Mouse (Mus musculus) cerebellum, adult 2 months (tissue): ENCODE measurements at regions not wholly inside any gene's neighbourhood (a gene's known extent, or its start where the extent isn't known, plus 50 kb on each side); places are given as distances from the start of the nearest gene placed in this dataset.

ENCODE experiments used
- DNase-seq, 2 experiments: peaks; one replicate each; pipeline ENCODE4 v3.0.0; 2021
- H3K27ac ChIP-seq: fragments of 200-500 bp; 2 replicates; pipeline ENCODE4 v1.5.1; 2012; ENCODE audit warnings: low read length, control low read depth, inconsistent platforms; ENCODE audit not compliant: insufficient read depth
- H3K27me3 ChIP-seq: fragments of 200-500 bp; 2 replicates; pipeline ENCODE4 v1.6.1; 2012; ENCODE audit warnings: inconsistent platforms, mild to moderate bottlenecking, low read length, moderate library complexity; ENCODE audit not compliant: control insufficient read depth, insufficient read depth
- H3K4me1 ChIP-seq: fragments of 200-500 bp; 2 replicates; pipeline ENCODE4 v1.6.1; 2011; ENCODE audit warnings: low read length; ENCODE audit not compliant: control insufficient read depth, insufficient read depth
- H3K4me3 ChIP-seq: fragments of 200-500 bp; replicated peaks from 2 replicates; pipeline ENCODE3; 2011; ENCODE audit warnings: mild to moderate bottlenecking, low read depth, low read length, control low read depth; ENCODE audit not compliant: insufficient read depth
- CTCF ChIP-seq: fragments of 200-500 bp; IDR thresholded peaks from 2 replicates; pipeline ENCODE4 v1.5.1; 2011; ENCODE audit warnings: low read depth, mild to moderate bottlenecking, control low read depth, low read length, moderate library complexity, borderline replicate concordance; ENCODE audit not compliant: insufficient read depth
- POLR2A ChIP-seq: fragments of 200-500 bp; IDR thresholded peaks from 2 replicates; pipeline ENCODE4 v1.6.1; 2011; ENCODE audit warnings: low read length, control low read depth, borderline replicate concordance; ENCODE audit not compliant: insufficient read depth
- WGBS: fragments of 180-500 bp; shearing (Covaris S2); methylation state at CpG from one replicate; pipeline ENCODE4 v1.1.7; 2018; 5-methylcytosine and 5-hydroxymethylcytosine counted together

DNA sequence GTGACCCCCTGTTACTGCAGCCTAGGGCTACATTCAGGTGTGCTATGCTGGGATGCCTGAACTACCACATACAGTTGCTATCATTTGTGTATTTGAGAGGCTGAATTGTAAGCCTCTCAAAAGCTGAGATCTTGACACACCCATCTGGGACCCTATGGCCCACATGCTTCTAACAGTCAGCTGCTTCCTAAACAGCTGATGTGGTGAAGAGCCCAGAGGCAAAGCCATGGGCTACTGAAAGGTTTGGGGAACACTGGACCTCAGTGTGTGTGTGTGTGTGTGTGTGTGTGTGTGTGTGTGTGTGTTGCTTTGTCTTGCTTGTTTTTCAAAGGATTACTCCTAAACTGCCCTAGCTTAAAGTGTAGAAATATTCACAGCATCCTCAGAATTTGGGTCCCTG, 75.0 kb downstream of the Lbh start:
- no peak for DNase-seq
- Histone ChIP-seq H3K27ac (no peak overlapping the region), H3K27me3 (no peaks in the 10 kb centered on the region), H3K4me3 (no peak overlapping the region), H3K4me1 (no peaks in the 10 kb centered on the region)
- no peak for TF ChIP-seq CTCF
- no peak for TF ChIP-seq POLR2A

DNA sequence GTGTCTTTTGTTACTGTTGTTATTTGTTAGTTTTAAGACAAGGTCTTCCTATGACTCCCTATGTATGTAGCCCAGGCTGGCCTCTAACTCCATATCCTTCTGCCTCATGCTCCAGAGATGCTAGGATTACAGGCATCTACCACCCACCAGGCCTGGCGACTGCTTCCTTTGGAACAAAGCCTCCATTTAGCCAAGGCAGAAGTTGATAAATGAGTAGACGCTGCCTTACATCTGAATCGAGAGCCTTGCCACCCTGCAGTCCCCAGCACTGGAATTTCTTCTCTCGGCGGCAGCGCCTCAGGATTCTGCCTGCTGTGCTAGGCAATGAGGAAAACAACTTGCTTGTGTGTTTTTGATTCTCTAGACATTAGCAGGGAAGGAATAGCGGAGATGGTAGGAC, 75.5 kb downstream of the Lbh start:
- no peaks in the 10 kb centered on the region for H3K27me3 ChIP-seq
- 29% methylated on average over 7 of the region's 7 CpGs for WGBS
- H3K4me3 ChIP-seq: no peak overlapping the region
- no peak overlapping the region for H3K27ac ChIP-seq
- DNase-seq: no peak
- H3K4me1 ChIP-seq: no peaks in the 10 kb centered on the region
- TF ChIP-seq CTCF (no peak), POLR2A (no peak)

DNA sequence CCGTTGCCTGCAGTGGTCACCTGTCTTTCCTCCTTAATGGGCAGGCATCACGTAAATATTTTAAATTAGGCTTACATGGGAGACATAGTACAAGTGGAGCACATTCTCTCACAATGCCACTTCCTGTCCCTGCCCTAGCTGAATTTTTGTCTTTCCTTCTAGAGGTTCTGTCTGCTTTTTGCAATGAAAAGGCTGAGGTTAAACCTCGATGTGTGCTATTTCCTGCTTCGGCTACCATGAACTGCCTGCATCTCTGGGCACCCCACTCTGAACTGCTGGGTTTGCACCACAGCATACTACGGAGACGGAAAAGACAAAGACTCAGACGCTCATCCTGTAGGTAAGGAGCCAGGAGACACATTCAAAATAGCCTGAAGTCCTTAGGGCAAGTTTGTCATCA, 78.4 kb downstream of the Lbh start:
- DNase-seq: no peak
- 88% methylated on average over 7 of the region's 7 CpGs for WGBS
- TF ChIP-seq POLR2A (no peak), CTCF (no peak)
- Histone ChIP-seq H3K27me3 (no peaks in the 10 kb centered on the region), H3K4me3 (no peak overlapping the region), H3K27ac (no peak overlapping the region), H3K4me1 (no peaks in the 10 kb centered on the region)

DNA sequence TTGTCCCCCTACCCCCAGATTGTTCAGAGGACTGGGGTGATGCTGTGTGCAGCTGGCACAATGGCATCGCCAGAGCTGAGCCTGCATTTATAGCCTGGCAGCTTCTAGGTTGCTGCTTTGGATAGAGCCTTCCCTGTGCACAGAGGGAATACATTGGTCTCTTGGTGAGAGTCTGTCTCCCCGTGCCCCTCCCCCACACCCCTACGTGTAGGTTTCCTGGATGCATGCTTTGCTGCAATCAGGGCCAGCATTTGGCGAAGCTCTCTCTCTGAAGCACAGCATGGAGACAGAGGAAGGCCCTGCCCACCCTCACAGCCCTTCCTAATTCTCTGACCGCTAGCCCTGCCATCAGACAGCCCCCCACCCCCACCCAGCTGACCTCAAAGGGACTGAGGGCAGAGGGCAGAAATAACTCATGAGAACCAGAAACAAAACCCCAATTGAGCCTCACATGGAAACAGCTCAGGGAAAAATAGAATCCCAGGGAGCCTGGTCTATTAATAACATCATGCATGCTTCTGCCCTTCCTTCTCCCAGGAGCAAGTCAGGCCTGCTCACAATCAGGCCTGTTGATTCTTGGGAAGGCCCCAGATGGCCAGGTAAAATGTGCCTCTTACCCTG, 79.3 kb downstream of the Lbh start:
- H3K4me3 ChIP-seq: no peak overlapping the region
- TF ChIP-seq CTCF (no peak), POLR2A (no peak)
- no peaks in the 10 kb centered on the region for H3K27me3 ChIP-seq
- 7% methylated on average over 5 of the region's 5 CpGs for WGBS
- no peaks in the 10 kb centered on the region for H3K4me1 ChIP-seq
- no peak overlapping the region for H3K27ac ChIP-seq
- no peak for DNase-seq

DNA sequence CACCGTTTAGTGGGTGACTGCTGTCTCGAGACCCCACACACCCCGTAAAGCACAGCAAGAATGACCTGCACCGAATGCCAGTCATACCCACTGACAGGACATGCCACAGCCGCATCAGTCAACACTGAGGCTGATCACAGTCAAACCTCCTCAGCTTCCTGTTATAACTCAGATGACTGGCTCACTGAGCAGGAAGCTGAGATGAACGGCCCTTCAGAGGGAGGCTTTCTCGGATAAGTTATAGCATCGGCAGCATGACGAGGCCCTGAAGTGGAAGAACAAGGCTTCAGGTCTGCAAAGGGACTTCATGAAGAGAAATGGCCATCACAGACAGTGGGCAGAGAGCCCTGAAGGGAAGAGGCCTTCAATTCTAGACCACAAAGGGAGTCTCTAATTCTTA, 87.0 kb downstream of the Lbh start:
- TF ChIP-seq CTCF (no peak), POLR2A (no peak)
- Histone ChIP-seq H3K4me1 (0 out of 2 replicates have a peak, but pooled peaks cover 2% of the 10 kb centered on the region), H3K27ac (no peak overlapping the region), H3K4me3 (no peak overlapping the region), H3K27me3 (no peaks in the 10 kb centered on the region)
- WGBS: 94% methylated on average over 9 of the region's 9 CpGs
- DNase-seq: no peak

DNA sequence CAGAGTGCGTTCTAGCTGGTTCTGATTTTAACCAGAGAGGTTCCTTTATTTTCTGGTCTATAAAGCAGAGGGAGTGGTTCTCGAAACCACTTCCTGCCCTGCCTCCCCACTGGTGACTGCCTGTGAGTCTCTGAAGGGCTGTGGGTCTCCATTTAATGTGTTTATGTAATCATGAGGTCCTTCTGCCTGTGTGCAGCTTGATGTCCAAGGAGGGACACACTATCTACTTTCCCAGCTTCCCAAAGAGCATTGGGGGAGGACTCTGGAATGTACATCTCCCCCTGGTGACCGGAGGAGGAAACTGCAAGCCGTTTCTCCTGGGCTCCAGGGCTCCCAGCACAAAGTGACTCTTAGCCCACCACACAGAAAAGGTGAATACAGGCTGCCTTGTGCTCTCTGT, 90.8 kb downstream of the Lbh start:
- TF ChIP-seq CTCF (peak; percentile 51), POLR2A (no peak)
- WGBS: 57% methylated on average over 4 of the region's 4 CpGs
- Histone ChIP-seq H3K27me3 (no peaks in the 10 kb centered on the region), H3K4me1 (0 out of 2 replicates have a peak, but pooled peaks cover 3% of the 10 kb centered on the region), H3K4me3 (no peak overlapping the region), H3K27ac (no peak overlapping the region)
- peak; percentile 20 to 35 for DNase-seq

DNA sequence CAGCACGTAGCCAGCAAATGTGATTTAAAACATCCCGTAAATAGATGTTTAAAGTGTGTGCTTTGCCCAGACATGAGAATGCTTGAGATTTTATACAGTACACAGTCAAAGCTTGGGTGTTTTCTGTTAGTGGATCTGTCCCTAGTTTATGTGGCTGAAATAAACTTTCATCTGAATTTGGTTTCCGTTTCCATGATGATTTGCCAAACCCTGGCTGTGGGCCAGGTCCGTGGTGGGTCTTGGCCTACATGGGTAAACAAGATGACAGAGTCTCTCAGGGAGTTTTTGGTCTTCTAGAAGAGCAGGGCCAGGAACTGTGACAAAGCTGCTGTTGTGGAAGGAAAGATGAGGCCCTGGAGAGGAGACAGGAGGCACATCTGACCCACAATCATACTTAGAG, 91.9 kb downstream of the Lbh start:
- DNase-seq: peak in 1 of 2 experiments; percentile 22
- Histone ChIP-seq H3K4me1 (0 out of 2 replicates have a peak, but pooled peaks cover 3% of the 10 kb centered on the region), H3K27ac (no peak overlapping the region; the same call in 1 of the 2 replicates), H3K4me3 (no peak overlapping the region), H3K27me3 (no peaks in the 10 kb centered on the region)
- 30% methylated on average over 4 of the region's 4 CpGs for WGBS
- TF ChIP-seq CTCF: no peak
- no peak for TF ChIP-seq POLR2A

DNA sequence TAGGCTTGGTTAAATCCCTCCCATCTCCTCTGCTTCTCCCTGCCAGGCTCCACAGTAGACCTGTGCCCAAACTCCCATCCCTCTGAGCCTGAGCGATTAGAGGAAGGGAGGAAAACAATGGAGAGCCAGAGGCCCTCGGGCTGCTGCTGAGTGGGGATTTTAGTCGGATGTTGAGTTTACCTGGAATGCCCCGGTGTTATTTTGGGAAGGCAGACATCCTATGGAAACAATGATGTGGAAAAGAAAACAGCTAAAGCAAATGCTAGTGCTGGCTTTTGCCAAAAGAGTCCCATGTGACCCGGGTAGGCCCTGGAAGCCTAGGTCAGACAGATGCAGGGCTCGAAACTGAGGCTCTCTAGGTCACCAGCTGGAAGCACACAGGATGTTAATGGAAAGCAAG, 94.3 kb downstream of the Lbh start:
- H3K27me3 ChIP-seq: no peaks in the 10 kb centered on the region; the same call in 1 of the 2 replicates
- H3K4me3 ChIP-seq: no peak overlapping the region
- no peak overlapping the region for H3K27ac ChIP-seq
- no peak for DNase-seq
- WGBS: 43% methylated on average over 6 of the region's 6 CpGs
- H3K4me1 ChIP-seq: 0 out of 2 replicates have a peak, but pooled peaks cover 3% of the 10 kb centered on the region
- TF ChIP-seq POLR2A (no peak), CTCF (no peak)

DNA sequence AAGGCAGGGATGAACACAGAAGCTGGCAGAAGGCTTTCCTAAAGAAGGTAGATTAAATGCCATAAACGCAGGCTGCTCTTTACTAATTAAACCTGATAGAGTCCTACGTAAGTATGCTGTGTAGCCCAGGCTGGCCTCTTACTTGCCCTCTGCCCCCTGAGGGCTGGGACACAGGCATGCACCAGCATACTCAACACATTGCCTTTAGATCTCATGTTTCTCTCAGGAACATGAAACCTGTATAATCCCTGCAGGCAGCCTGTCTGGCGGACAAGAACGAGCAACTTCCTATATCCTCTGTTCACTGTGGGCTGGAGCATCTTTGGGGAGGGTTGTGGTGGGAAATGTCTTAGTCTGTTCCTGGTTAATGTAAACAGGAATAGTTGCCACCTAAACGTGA, 94.8 kb upstream of the Lclat1 start:
- Histone ChIP-seq H3K4me3 (no peak overlapping the region), H3K4me1 (0 out of 2 replicates have a peak, but pooled peaks cover 3% of the 10 kb centered on the region), H3K27ac (no peak overlapping the region), H3K27me3 (no peaks in the 10 kb centered on the region; the same call in 1 of the 2 replicates)
- no peak for TF ChIP-seq POLR2A
- no peak for TF ChIP-seq CTCF
- no peak for DNase-seq
- 76% methylated on average over 5 of the region's 5 CpGs for WGBS
